Mouse (Mus musculus): ENCODE results near the gene Gm9936. TPM values are rescaled to one million over a fixed set of nuclear protein-coding genes. Genes with fewer than 3 reads are reported as not detected.

Gm9936 gene
- total and polyA plus RNA-seq, 3 experiments: 0.22 TPM; not detected in 2

GRCm38 (mm10) chr5:114827427-114827826, 31.1 kb downstream of the Gm9936 start:
- no peak for TF ChIP-seq CTCF (IDR thresholded peaks at IDR 0.05; ENCODE audit: low read depth, low read length)
- TF ChIP-seq GATA1 (IDR thresholded peaks at IDR 0.05; ENCODE audit: borderline replicate concordance, low read length): no peak
- no peak for TF ChIP-seq TAL1 (conservative IDR thresholded peaks at IDR 0.05; ENCODE audit: low read depth, low read length)
- no peak for TF ChIP-seq POLR2AphosphoS5 (IDR thresholded peaks at IDR 0.05; ENCODE audit: insufficient replicate concordance, low read depth, low read length)
- TF ChIP-seq GATA2 (IDR thresholded peaks at IDR 0.05; ENCODE audit: borderline replicate concordance, low read depth, low read length): no peak
- DNase-seq (ENCODE audit: low spot score) (no peak), ATAC-seq (ENCODE audit: extremely low read depth, insufficient number of reproducible peaks, low FRiP score, poor library complexity, severe bottlenecking) (no peak)
- peaks cover 12% of the 10 kb centered on the region for H3K36me3 ChIP-seq (replicated peaks)
- H3K9me3 ChIP-seq (replicated peaks): peaks cover 12% of the 10 kb centered on the region
- 0 out of 2 replicates have a peak, but pooled peaks cover 3% of the 10 kb centered on the region for H3K27me3 ChIP-seq (ENCODE audit: insufficient read depth, low read length)
- H3K4me3 ChIP-seq (ENCODE audit: low read depth, low read length): no peak overlapping the region
- peaks cover 29% of the 10 kb centered on the region for H3K4me1 ChIP-seq (ENCODE audit: insufficient read depth, low read depth, low read length)

GRCm38 (mm10) chr5:114825978-114826691, 32.3 kb downstream of the Gm9936 start:
- peak; percentile 95 for ATAC-seq (ENCODE audit: extremely low read depth, insufficient number of reproducible peaks, low FRiP score, poor library complexity, severe bottlenecking)
- peaks cover 29% of the 10 kb centered on the region for H3K4me1 ChIP-seq (ENCODE audit: insufficient read depth, low read depth, low read length)
- DNase-seq (ENCODE audit: low spot score): peak; percentile 97
- H3K27me3 ChIP-seq (ENCODE audit: insufficient read depth, low read length): 0 out of 2 replicates have a peak, but pooled peaks cover 3% of the 10 kb centered on the region
- TF ChIP-seq GATA1 (IDR thresholded peaks at IDR 0.05; ENCODE audit: borderline replicate concordance, low read length) (no peak), TAL1 (conservative IDR thresholded peaks at IDR 0.05; ENCODE audit: low read depth, low read length) (no peak), CTCF (IDR thresholded peaks at IDR 0.05; ENCODE audit: low read depth, low read length) (no peak), POLR2AphosphoS5 (IDR thresholded peaks at IDR 0.05; ENCODE audit: insufficient replicate concordance, low read depth, low read length) (no peak), GATA2 (IDR thresholded peaks at IDR 0.05; ENCODE audit: borderline replicate concordance, low read depth, low read length) (no peak)
- peaks cover 12% of the 10 kb centered on the region for H3K36me3 ChIP-seq (replicated peaks)
- H3K9me3 ChIP-seq (replicated peaks): peaks cover 23% of the 10 kb centered on the region
- peak overlapping the region; percentile 71 for H3K4me3 ChIP-seq (ENCODE audit: low read depth, low read length)

GRCm38 (mm10) chr5:114824197-114824596, 34.3 kb downstream of the Gm9936 start:
- TF ChIP-seq TAL1 (conservative IDR thresholded peaks at IDR 0.05; ENCODE audit: low read depth, low read length): no peak
- TF ChIP-seq POLR2AphosphoS5 (IDR thresholded peaks at IDR 0.05; ENCODE audit: insufficient replicate concordance, low read depth, low read length): no peak
- no peak for TF ChIP-seq GATA2 (IDR thresholded peaks at IDR 0.05; ENCODE audit: borderline replicate concordance, low read depth, low read length)
- no peak for TF ChIP-seq GATA1 (IDR thresholded peaks at IDR 0.05; ENCODE audit: borderline replicate concordance, low read length)
- peak; percentile 47; the same call in 1 of the 2 replicates for TF ChIP-seq CTCF (IDR thresholded peaks at IDR 0.05; ENCODE audit: low read depth, low read length)
- ATAC-seq (ENCODE audit: extremely low read depth, insufficient number of reproducible peaks, low FRiP score, poor library complexity, severe bottlenecking): no peak
- DNase-seq (ENCODE audit: low spot score): no peak
- Histone ChIP-seq H3K27me3 (ENCODE audit: insufficient read depth, low read length) (no peaks in the 10 kb centered on the region), H3K4me3 (ENCODE audit: low read depth, low read length) (no peak overlapping the region), H3K9me3 (replicated peaks) (peaks cover 31% of the 10 kb centered on the region), H3K4me1 (ENCODE audit: insufficient read depth, low read depth, low read length) (peaks cover 24% of the 10 kb centered on the region), H3K36me3 (replicated peaks) (peaks cover 12% of the 10 kb centered on the region)

- TF ChIP-seq POLR2AphosphoS5 (IDR thresholded peaks at IDR 0.05; ENCODE audit: insufficient replicate concordance, low read depth, low read length) (no peak), GATA1 (IDR thresholded peaks at IDR 0.05; ENCODE audit: borderline replicate concordance, low read length) (no peak), GATA2 (IDR thresholded peaks at IDR 0.05; ENCODE audit: borderline replicate concordance, low read depth, low read length) (no peak), CTCF (IDR thresholded peaks at IDR 0.05; ENCODE audit: low read depth, low read length) (no peak), TAL1 (conservative IDR thresholded peaks at IDR 0.05; ENCODE audit: low read depth, low read length) (no peak)
- Histone ChIP-seq H3K9me3 (replicated peaks) (peaks cover 28% of the 10 kb centered on the region), H3K36me3 (replicated peaks) (peaks cover 12% of the 10 kb centered on the region), H3K4me3 (ENCODE audit: low read depth, low read length) (no peak within 1 kb of the TSS; the same call in 1 of the 2 replicates), H3K27me3 (ENCODE audit: insufficient read depth, low read length) (no peaks in the 10 kb centered on the region), H3K4me1 (ENCODE audit: insufficient read depth, low read depth, low read length) (peaks cover 31% of the 10 kb centered on the region)
- ATAC-seq (ENCODE audit: extremely low read depth, insufficient number of reproducible peaks, low FRiP score, poor library complexity, severe bottlenecking) (no peak), DNase-seq (ENCODE audit: low spot score) (no peak)
Measured at GRCm38 (mm10) chr5:114822796-114823688, 35.4 kb downstream of the Gm9936 start, which contains the start of gene 1500011B03Rik. Gene 1500011B03Rik, minus strand, starts transcription at chr5:114823468.

DNA sequence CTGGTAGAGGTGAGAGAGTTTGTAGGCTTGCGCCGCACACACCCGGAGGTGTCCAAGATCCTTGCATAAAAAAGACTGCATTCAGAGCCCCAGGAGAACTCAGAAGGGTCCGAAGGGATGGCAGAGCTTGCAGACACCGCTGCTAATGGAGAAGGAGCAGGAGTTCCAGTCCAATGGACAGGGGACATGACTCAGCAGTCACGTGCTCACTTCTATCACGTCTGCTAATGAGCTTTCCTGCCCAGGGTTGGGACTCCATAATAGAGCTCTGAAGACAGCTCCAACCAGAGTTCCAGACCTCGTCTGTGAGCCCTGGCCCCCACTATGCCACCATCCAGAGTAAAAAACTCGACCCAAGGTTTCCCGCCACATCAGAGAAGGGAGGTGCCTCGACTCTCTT, 40.4 kb downstream of the Gm9936 start:
- no peak for TF ChIP-seq CTCF (IDR thresholded peaks at IDR 0.05; ENCODE audit: low read depth, low read length)
- TF ChIP-seq GATA2 (IDR thresholded peaks at IDR 0.05; ENCODE audit: borderline replicate concordance, low read depth, low read length): no peak
- no peak for TF ChIP-seq GATA1 (IDR thresholded peaks at IDR 0.05; ENCODE audit: borderline replicate concordance, low read length)
- no peak for TF ChIP-seq POLR2AphosphoS5 (IDR thresholded peaks at IDR 0.05; ENCODE audit: insufficient replicate concordance, low read depth, low read length)
- TF ChIP-seq TAL1 (conservative IDR thresholded peaks at IDR 0.05; ENCODE audit: low read depth, low read length): no peak

More for the DNA sequence above, 40.4 kb downstream of the Gm9936 start:
- Histone ChIP-seq H3K27me3 (ENCODE audit: insufficient read depth, low read length) (no peaks in the 10 kb centered on the region), H3K4me1 (ENCODE audit: insufficient read depth, low read depth, low read length) (peaks cover 19% of the 10 kb centered on the region), H3K4me3 (ENCODE audit: low read depth, low read length) (no peak overlapping the region; the same call in 1 of the 2 replicates), H3K36me3 (replicated peaks) (peaks cover 1% of the 10 kb centered on the region), H3K9me3 (replicated peaks) (peaks cover 37% of the 10 kb centered on the region)
- DNase-seq (ENCODE audit: low spot score) (no peak), ATAC-seq (ENCODE audit: extremely low read depth, insufficient number of reproducible peaks, low FRiP score, poor library complexity, severe bottlenecking) (no peak)

All from G1E (cell line).